Mouse (Mus musculus) ES-Bruce4 (cell line): ENCODE results near the gene Gps2.

Experiments
- CTCF ChIP-seq: IDR thresholded peaks from one replicate; pipeline ENCODE4 v1.8.1; 2011; ENCODE audit warnings: low read depth, low read length
- POLR2A ChIP-seq: IDR thresholded peaks from one replicate; pipeline ENCODE4 v1.8.1; 2011; ENCODE audit warnings: low read length; ENCODE audit not compliant: insufficient read depth

DNA sequence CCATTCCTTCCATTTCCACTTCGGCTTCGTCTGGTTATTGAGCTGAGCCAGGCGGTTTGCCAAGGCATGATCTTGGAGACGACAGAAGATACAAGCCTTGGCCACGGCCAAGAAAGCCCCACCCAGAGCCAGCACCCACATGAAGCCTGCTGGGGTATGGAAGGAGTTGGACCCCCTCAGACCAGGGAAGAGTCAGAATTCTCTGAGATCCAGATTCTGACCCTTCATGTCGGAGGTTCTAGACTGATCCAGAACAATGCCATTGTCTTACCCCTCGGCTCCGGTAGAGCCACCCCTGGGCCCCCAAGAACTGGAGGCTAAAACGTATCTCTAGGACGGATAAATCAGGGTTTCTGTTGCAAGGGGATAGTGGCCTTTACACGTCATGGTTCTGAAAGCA, 35.8 kb upstream of the Gps2 start, which contains the start of gene Tmem95:
- TF ChIP-seq POLR2A: no peak
- no peak for TF ChIP-seq CTCF
